Mouse (Mus musculus) C2C12 (cell line): ENCODE measurements around the gene Lrmda.

ENCODE experiments used
- CEBPB ChIP-seq: IDR thresholded peaks from one replicate; pipeline ENCODE4 v1.6.1; 2011; ENCODE audit warnings: low read depth, mild to moderate bottlenecking, control low read depth, moderate library complexity
- CTCF ChIP-seq: IDR thresholded peaks from one replicate; pipeline ENCODE4 v1.5.1; 2011; ENCODE audit not compliant: control insufficient read depth, insufficient read depth, insufficient read length
- FOSL1 ChIP-seq: IDR thresholded peaks from one replicate; pipeline ENCODE4 v1.8.0; 2011; ENCODE audit warnings: mild to moderate bottlenecking, low read length; ENCODE audit not compliant: poor library complexity, insufficient read depth, severe bottlenecking
- MAX ChIP-seq: IDR thresholded peaks from one replicate; pipeline ENCODE4 v1.6.1; 2011; ENCODE audit warnings: mild to moderate bottlenecking, control low read depth
- MYOD1 ChIP-seq: IDR thresholded peaks from one replicate; pipeline ENCODE4 v1.6.1; 2011; ENCODE audit warnings: low read depth; ENCODE audit not compliant: control insufficient read depth, insufficient read length
- MYOG ChIP-seq: IDR thresholded peaks from one replicate; pipeline ENCODE4 v1.6.1; 2011; ENCODE audit not compliant: control insufficient read depth, insufficient read length; ENCODE audit errors: extremely low read depth
- USF1 ChIP-seq: IDR thresholded peaks from one replicate; pipeline ENCODE4 v1.6.1; 2011; ENCODE audit warnings: low read depth, mild to moderate bottlenecking, control low read depth, moderate library complexity

GRCm38 (mm10) chr14:22036338-22036737, 16.8 kb downstream of the Lrmda start:
- TF ChIP-seq CTCF: no peak
- TF ChIP-seq MAX: no peak
- no peak for TF ChIP-seq MYOG
- no peak for TF ChIP-seq USF1
- no peak for TF ChIP-seq MYOD1
- TF ChIP-seq CEBPB: no peak
- no peak for TF ChIP-seq FOSL1
